Mouse (Mus musculus) embryonic facial prominence, embryonic 14.5 days (tissue): ENCODE results near the gene Azi2. TPM values are rescaled to one million over a fixed set of nuclear protein-coding genes. Genes with fewer than 3 reads are reported as not detected.

Experiments used
- ATAC-seq: fragments of 200-750 bp; cut with Nextera tagmentation; 2 replicates; pipeline ENCODE4 v1.8.0; 2017; ENCODE audit warnings: low read depth, moderate number of reproducible peaks, moderate TSS enrichment
- DNase-seq: peaks from one replicate; pipeline ENCODE4 v3.0.0-alpha.2; 2015; ENCODE audit warnings: low spot score
- H3K27ac ChIP-seq: fragments of 300-500 bp; sonication (generic); replicated peaks from 2 replicates; pipeline ENCODE4 v1.5.1; 2014; ENCODE audit warnings: low read depth, mild to moderate bottlenecking, low read length, moderate library complexity
- H3K27me3 ChIP-seq: fragments of 300-500 bp; sonication (generic); replicated peaks from 2 replicates; pipeline ENCODE4 v1.6.1; 2014; ENCODE audit warnings: low read length; ENCODE audit not compliant: control insufficient read depth, insufficient read depth
- H3K36me3 ChIP-seq: fragments of 300-500 bp; sonication (generic); 2 replicates; pipeline ENCODE4 v1.6.1; 2014; ENCODE audit warnings: low read length, mixed read lengths; ENCODE audit not compliant: control insufficient read depth, insufficient read depth
- H3K4me1 ChIP-seq: fragments of 300-500 bp; sonication (generic); 2 replicates; pipeline ENCODE4 v1.6.1; 2014; ENCODE audit warnings: antibody characterized with exemption, low read length; ENCODE audit not compliant: control insufficient read depth, insufficient read depth
- H3K4me2 ChIP-seq: fragments of 300-500 bp; sonication (generic); 2 replicates; pipeline ENCODE4 v1.6.1; 2014; ENCODE audit warnings: low read depth, mild to moderate bottlenecking, low read length, moderate library complexity, mixed read lengths
- H3K4me3 ChIP-seq: fragments of 300-500 bp; sonication (generic); 2 replicates; pipeline ENCODE4 v1.5.1; 2014; ENCODE audit warnings: low read depth, mild to moderate bottlenecking, low read length
- H3K9ac ChIP-seq: fragments of 300-500 bp; sonication (generic); 2 replicates; pipeline ENCODE4 v1.6.1; 2014; ENCODE audit warnings: low read depth, mild to moderate bottlenecking, low read length, moderate library complexity, mixed read lengths
- H3K9me3 ChIP-seq: fragments of 300-500 bp; sonication (generic); 2 replicates; pipeline ENCODE4 v1.6.1; 2016; ENCODE audit warnings: low read length; ENCODE audit not compliant: control insufficient read depth
- WGBS: fragments of 180-500 bp; shearing (Covaris S2); extraction: QIAGEN DNeasy Blood & Tissue Kit; methylation state at CpG from one replicate; pipeline ENCODE4 v1.1.7; 2014; 5-methylcytosine and 5-hydroxymethylcytosine counted together
- microRNA-seq: library from miRNA; unstranded; fragments of <30 nt; microRNA quantifications from one replicate; pipeline ENCODE4, GENCODE M21; 2016; ENCODE audit warnings: borderline number of aligned reads
- polyA plus RNA-seq: library from polyadenylated mRNA; unstranded; fragments of >200 nt; fragmentation: Nextera tagmentation; extraction: Ambion mirVana; gene quantifications from 2 replicates; pipeline ENCODE4 v1.2.1, GENCODE M21; 2014

Azi2 gene
- polyA plus RNA-seq, 1 experiment from 2014 or later, result 73.2 TPM

GRCm38 (mm10) chr9:118100484-118100883, 60.2 kb downstream of the Azi2 start:
- H3K27me3 ChIP-seq, result no peaks in the 10 kb centered on the region
- ATAC-seq (no peak), DNase-seq (no peak)
- 89% methylated on average over 2 of the region's 2 CpGs for WGBS
- H3K36me3 ChIP-seq, result no peaks in the 10 kb centered on the region
- H3K4me1 ChIP-seq, result no peaks in the 10 kb centered on the region; the same call in 1 of the 2 replicates
- H3K9ac ChIP-seq, result no peak overlapping the region
- no peak overlapping the region for H3K27ac ChIP-seq
- H3K4me2 ChIP-seq, result no peak overlapping the region
- no peak overlapping the region for H3K4me3 ChIP-seq
- no peaks in the 10 kb centered on the region for H3K9me3 ChIP-seq

- 83% methylated on average over 2 of the region's 2 CpGs for WGBS
- Histone ChIP-seq H3K4me3 (no peak overlapping the region), H3K4me1 (no peaks in the 10 kb centered on the region; the same call in 1 of the 2 replicates), H3K9me3 (no peaks in the 10 kb centered on the region), H3K36me3 (no peaks in the 10 kb centered on the region), H3K4me2 (no peak overlapping the region), H3K27me3 (no peaks in the 10 kb centered on the region), H3K27ac (no peak overlapping the region), H3K9ac (no peak overlapping the region)
- DNase-seq (no peak), ATAC-seq (no peak)
These were observed 61.5 kb downstream of the Azi2 start for GRCm38 (mm10) chr9:118101802-118102201.

- Histone ChIP-seq H3K27ac (no peak overlapping the region), H3K4me1 (no peaks in the 10 kb centered on the region), H3K27me3 (no peaks in the 10 kb centered on the region), H3K9me3 (no peaks in the 10 kb centered on the region), H3K4me3 (no peak overlapping the region), H3K4me2 (no peak overlapping the region), H3K36me3 (no peaks in the 10 kb centered on the region), H3K9ac (no peak overlapping the region)
- DNase-seq, result no peak
- no peak for ATAC-seq
- WGBS, result 61% methylated on average over 4 of the region's 4 CpGs
These were observed 68.3 kb downstream of the Azi2 start for GRCm38 (mm10) chr9:118108527-118109011.

GRCm38 (mm10) chr9:118109697-118110359, 69.5 kb downstream of the Azi2 start:
- H3K4me2 ChIP-seq, result no peak overlapping the region
- no peaks in the 10 kb centered on the region for H3K36me3 ChIP-seq
- DNase-seq (no peak), ATAC-seq (no peak)
- 85% methylated on average over 7 of the region's 7 CpGs for WGBS
- no peaks in the 10 kb centered on the region for H3K4me1 ChIP-seq
- no peaks in the 10 kb centered on the region for H3K9me3 ChIP-seq
- H3K9ac ChIP-seq, result no peak overlapping the region
- H3K27ac ChIP-seq, result no peak overlapping the region
- H3K27me3 ChIP-seq, result no peaks in the 10 kb centered on the region
- H3K4me3 ChIP-seq, result no peak overlapping the region

- no peaks in the 10 kb centered on the region for H3K36me3 ChIP-seq
- WGBS, result 77% methylated on average over 2 of the region's 2 CpGs
These were observed 70.0 kb downstream of the Azi2 start for GRCm38 (mm10) chr9:118110360-118110710.

More at GRCm38 (mm10) chr9:118110360-118110710, 70.0 kb downstream of the Azi2 start:
- Histone ChIP-seq H3K4me2 (no peak overlapping the region), H3K9ac (no peak overlapping the region), H3K9me3 (no peaks in the 10 kb centered on the region), H3K27me3 (no peaks in the 10 kb centered on the region), H3K4me1 (no peaks in the 10 kb centered on the region), H3K4me3 (no peak overlapping the region), H3K27ac (no peak overlapping the region)
- ATAC-seq (no peak), DNase-seq (no peak)

Small RNA genes lying within 50 kb of the gene (microRNA-seq; reads per million reads assigned to microRNA genes)
- not detected for gene Gm22008

Other genes with a start within 250 kb of the Azi2 start
- gene Cmc1, start 109.7 kb downstream of the Azi2 start, polyA plus RNA-seq, result 40.7 and 49.1 TPM in 2 replicates